Mouse (Mus musculus): ENCODE data around the gene Tmem126b.

The Tmem126b gene

DNA sequence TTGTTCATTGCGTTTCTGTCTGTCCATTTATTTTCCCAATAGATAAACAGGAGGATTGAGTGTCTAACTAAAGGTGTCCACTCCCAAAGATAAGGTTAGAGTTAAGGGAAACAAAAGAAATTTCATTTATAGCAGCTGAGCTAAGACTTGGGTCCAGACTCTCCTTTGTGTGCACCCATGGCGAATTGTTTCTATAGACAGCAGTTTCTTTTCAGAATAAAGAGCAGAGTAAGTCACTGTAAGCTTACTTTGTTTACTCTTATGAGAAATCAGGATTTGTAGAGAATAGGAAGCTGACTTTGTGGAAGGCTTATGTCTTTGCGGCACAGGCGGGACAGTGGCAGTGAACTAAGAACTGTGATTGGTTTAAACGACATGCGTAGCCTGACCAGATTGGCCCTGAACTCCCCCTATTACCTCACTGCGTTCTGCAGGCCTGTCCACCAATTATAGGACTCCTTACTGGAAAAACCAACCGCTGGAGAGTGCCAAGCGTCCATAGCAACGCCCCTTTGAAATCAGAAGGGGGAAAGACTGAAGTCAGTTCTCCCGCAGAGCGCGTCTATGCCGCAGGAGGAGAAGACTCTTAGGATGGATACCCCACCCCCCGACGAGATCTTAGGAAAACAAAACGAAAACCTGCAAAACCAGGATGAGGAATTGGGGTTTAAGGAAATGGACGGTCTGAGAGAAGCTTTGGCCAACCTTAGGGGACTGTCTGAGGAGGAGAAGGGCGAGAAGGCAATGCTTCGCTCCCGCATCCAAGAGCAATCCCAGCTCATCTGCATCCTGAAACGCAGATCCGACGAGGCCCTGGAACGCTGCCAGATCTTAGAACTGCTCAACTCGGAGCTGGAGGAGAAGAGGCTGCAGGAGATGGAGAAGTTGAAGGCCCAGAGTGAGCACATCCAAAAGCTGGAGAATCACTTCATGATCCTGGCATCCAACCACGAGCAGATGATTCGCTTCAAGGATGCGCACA, 49.5 kb downstream of the Tmem126b start, which contains the start of gene Ccdc89:
TSS of gene Ccdc89 (plus strand) at position 558 of the 982 bp plus-strand sequence.
- DNase-seq (ENCODE audit: inconsistent ontology term) = peak; percentile 86

Data from Muller cell, postnatal 12 days (primary cell).